Mouse (Mus musculus) heart, adult 8-10 months (tissue): Measurements from ENCODE around the gene Hax1. TPM values are rescaled to one million over a fixed set of nuclear protein-coding genes. Genes with fewer than 3 reads are reported as not detected.

ENCODE experiments used
- DNase-seq: peaks from one replicate; pipeline ENCODE4 v3.0.0; 2022; ENCODE audit warnings: low spot score
- microRNA-seq: library from miRNA; unstranded; fragments of <30 nt; microRNA quantifications from one replicate; pipeline ENCODE4 v1.2.0, GENCODE M21; 2022
- total RNA-seq, 4 experiments: library from RNA; stranded (reverse); gene quantifications; 2 replicates each; pipeline ENCODE4 v1.2.4; 2022

Gene Hax1
- total RNA-seq, 4 experiments from 2014 or later, result 38.8 to 56.6 (median 46.9) TPM

DNA sequence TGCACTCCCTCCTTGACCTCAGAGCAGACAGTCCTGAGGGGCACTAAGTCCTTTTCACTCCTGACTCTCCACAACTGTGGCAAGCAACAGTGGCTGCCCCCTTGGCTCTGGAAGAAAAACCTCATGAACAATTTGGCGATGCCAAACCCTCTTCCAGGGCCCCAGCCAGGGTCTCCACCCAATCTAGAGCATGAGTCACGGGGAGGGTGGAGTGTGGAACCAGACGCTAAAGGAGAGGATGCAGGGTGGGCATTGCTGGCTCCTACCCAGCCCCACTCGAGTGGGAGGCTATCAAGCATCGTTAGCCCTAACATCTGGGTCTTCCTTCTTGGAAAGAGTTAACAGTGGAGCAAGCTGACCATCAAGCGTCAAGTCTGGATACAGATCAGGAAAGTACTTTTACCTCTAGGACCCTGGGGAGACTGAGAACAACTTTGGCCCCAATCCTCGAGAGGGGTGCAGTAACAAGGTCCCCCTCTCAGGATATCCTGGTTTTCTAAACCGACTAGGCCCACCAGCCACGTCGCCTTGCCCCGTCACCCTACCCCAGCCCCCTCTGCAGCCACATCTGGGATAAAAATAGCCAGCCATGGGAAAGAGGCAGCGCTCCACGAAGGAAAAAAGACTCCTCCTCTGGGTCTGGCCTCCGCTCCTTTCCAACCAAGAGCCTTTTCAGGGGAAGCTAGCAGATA is 36.4 kb downstream of the Hax1 start:
- DNase-seq, result peak; percentile 35

DNA sequence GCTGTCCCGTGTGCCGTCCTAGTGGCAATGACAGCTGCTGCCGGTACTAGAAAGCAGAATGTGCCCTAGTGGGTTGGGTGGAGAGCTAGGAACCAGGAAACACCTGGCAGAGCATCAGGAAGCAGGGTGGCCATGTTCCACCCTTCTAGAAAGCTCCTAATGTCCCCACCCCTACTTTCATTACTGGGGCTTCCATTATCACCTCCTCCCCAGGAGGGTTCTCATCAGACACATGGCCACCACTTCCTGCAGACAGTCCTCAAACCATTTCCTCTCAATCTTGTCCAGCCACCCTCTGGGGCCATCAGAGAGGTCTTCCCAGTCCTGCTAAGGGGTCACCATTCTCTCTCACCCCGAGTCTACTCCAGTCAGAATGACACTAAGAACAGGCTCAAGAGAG is 37.1 kb downstream of the Hax1 start:
- DNase-seq, result no peak

DNA sequence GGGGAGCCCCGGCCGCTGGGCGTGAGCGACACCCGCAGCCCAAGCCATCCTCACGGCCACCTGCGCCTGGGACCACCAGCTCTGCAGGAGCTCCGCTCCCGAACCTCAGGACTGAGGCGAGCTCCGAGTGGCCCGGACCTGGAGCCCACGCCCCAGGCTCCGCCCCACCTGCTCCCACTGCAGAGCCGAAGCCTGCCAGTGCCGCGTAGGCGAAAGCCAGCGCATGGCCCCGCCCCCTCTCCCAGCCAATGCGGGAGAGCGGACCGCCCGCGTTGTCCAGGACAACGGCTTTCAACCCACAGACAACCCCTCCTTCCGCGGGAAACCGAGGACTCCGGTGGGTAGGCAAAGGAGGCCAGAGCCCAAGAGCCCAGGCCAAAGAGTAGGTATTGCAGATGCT is 38.1 kb downstream of the Hax1 start:
- DNase-seq, result peak; percentile 88

DNA sequence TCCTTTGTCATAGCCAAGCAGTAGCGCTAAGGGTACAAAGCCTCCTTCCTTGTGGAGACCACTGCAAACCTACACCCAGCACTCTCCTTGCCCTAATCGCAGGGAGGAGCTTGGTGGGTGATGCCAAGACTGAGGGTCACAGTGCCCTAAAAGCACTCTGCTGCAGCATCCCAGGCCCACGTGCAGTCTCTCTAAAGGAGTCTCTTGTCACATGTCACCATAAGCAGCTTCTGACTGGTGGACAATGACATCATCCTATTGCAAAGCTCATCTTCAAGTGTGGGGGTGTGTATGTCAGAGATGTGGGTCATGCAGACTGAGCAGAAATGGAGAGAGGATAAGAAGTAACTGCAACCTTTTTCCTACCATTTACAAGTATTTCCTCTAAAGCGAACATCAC is 39.1 kb downstream of the Hax1 start:
- DNase-seq, result no peak

DNA sequence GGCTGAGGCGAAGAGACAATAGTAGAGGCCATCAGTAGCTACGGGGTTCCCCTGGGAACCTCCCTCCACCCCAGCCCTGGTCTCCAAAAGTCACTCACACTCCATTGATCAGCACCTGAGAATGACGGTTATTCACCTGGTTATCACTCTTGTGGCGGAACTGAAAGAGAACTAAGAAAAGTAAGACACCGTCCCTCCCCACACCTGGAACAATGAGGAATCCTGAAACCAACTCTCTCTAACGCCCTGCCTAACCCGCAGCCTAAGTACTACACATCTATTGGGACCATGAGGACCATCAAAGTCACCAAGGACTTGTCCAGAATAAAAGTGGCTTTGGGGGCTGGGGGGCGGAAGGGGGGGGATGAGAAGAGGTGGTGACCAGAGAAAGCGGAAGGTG is 40.7 kb downstream of the Hax1 start:
- no peak for DNase-seq

DNA sequence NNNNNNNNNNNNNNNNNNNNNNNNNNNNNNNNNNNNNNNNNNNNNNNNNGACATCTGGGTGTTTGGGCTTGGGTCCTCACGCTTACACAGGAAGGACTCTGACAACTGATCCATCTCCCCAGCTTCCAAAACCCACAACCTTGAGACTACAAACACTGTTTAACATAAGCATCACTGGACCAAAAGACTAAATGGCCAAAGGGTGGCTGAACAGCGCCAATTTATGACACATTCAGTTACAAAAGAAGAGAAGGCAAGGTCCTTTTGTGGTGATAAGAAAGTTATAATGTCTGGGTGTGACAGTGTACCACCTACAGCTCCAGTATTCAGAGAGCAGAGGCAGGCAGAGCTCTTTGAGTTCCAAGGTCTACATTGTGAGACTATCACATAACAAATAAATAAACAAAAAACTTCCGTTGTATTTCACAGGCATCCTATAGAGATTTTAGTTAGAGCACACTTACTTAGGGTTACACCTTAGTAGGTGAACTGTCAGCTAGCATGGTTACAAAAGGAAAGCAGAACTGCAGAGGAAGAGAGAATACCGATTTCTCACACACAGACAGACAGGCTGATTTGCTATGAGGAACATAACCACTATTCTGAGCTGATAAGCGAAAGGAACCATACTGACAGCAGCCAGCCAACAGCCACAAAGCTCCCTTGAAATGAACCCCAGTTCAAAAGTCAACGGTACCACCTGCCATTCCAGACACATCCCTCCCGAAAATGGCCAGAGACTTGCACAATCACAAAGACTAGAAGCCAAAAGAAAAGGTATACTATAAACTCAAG is 42.2 kb downstream of the Hax1 start:
- no peak for DNase-seq

DNA sequence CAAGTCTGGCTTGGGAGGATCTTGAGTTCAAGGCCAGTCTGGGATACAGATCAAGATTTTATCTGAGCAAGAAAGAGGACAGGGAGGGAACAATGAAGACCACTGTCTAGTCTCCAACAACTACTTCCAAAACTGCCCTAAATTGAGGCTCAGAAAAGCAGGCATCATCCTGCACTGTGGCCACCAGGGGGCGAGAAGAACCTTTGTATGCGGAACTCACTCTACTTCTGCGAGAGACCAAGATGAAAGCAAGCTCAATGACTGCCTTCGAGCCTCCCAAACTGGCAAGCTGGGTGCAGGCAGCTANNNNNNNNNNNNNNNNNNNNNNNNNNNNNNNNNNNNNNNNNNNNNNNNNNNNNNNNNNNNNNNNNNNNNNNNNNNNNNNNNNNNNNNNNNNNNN is 45.2 kb downstream of the Hax1 start:
- DNase-seq, result peak; percentile 77

DNA sequence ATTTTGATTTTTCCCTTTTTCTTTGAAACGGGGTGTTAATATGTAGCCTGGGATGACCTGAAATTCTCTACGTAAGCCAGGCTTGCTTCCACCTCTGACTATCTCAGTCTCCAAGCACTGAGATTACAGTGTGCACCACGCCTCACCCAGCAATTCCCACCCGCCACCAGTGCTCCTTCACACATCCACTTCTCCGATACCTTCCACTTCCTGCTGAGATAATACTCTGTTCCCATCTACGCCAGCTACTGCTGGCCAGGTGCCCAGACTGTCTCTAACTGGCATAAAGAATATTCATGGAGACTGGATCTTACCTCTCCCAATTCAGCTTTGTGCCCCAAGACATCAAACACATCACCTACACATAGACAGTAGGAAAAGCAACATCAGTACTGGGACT is 49.9 kb downstream of the Hax1 start:
- DNase-seq, result no peak

DNA sequence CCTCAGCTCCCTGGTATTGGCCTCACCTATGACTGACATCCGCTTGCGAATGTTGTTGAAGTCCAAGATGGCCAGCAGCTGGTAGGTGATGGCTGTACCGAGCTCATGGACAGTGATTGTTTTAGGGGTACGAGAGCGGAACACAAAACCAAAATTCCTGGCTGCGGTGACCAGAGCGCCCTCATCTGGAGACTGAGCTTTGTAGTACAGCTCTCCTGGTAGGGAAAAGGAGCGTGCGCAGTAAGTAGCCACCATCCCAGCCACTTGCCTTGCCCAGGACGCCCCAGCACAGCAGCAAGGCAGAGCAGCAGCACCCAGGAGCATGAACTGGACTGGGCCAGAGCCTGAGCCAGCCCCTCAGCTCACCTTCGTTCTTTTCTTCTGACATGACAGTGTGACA is 50.6 kb downstream of the Hax1 start:
- DNase-seq, result no peak

Small RNA genes within 50 kb of the gene (microRNA-seq; reads per million reads assigned to microRNA genes)
- gene Mir7669, result not detected

Other genes with a start within 250 kb of the Hax1 start
- gene Chrnb2, start 234.1 kb downstream of the Hax1 start, total RNA-seq, result under 1 TPM; 0.11 to 0.22 (median 0.16) TPM
- 10 to 100 TPM; 21.6 to 25.2 (median 23.0) TPM for gene Ube2q1, start 225.2 kb downstream of the Hax1 start, total RNA-seq
- 10 to 100 TPM in 3 of 4 experiments, 1 to 10 TPM in 1; 8.5 to 14.1 (median 12.4) TPM for gene She, start 167.4 kb downstream of the Hax1 start, total RNA-seq
- 1 to 10 TPM; 2.8 to 4.3 (median 3.1) TPM for gene Il6ra, start 85.6 kb downstream of the Hax1 start, total RNA-seq
- gene Atp8b2, start 35.3 kb downstream of the Hax1 start, total RNA-seq, result 10 to 100 TPM; 14.5 to 17.8 (median 15.8) TPM
- gene 4933434E20Rik, start 52.9 kb upstream of the Hax1 start, total RNA-seq, result 100 to 1,000 TPM in 1 of 4 experiments, 10 to 100 TPM in 3; 91.0 to 102 (median 93.9) TPM
- gene Ubap2l, start 53.8 kb upstream of the Hax1 start, total RNA-seq, result 100 to 1,000 TPM; 105 to 133 (median 121) TPM
- 10 to 100 TPM; 34.1 to 43.4 (median 38.2) TPM for gene Tpm3, start 73.9 kb upstream of the Hax1 start, total RNA-seq
- under 1 TPM; 0.06 to 0.16 (median 0.10) TPM for gene Nup210l, start 105.4 kb upstream of the Hax1 start, total RNA-seq
- 1,000 to 10,000 TPM; 1,126 to 1,409 (median 1,219) TPM for gene Rps27, start 214.9 kb upstream of the Hax1 start, total RNA-seq
- gene Rab13, start 214.9 kb upstream of the Hax1 start, total RNA-seq, result 1 to 10 TPM; 3.1 to 5.6 (median 4.4) TPM
- 10 to 100 TPM; 40.2 to 51.1 (median 42.2) TPM for gene Jtb, start 232.8 kb upstream of the Hax1 start, total RNA-seq
- gene Creb3l4, start 244.7 kb upstream of the Hax1 start, total RNA-seq, result under 1 TPM in 2 of 4 experiments, not detected in 2; 0.38 to 0.81 TPM
- 10 to 100 TPM; 65.1 to 79.2 (median 75.5) TPM for gene Slc39a1, start 249.4 kb upstream of the Hax1 start, total RNA-seq